Mouse (Mus musculus): ENCODE measurements around the gene C4b.
A peak's percentile ranks its signal among the peaks of the same experiment; 100 is the strongest.
"Not testable (repeated sequence)": the region's sequence is repeated elsewhere in the genome, so short reads cannot be mapped to it uniquely, and the experiment has no call there.

Gene C4b

DNA sequence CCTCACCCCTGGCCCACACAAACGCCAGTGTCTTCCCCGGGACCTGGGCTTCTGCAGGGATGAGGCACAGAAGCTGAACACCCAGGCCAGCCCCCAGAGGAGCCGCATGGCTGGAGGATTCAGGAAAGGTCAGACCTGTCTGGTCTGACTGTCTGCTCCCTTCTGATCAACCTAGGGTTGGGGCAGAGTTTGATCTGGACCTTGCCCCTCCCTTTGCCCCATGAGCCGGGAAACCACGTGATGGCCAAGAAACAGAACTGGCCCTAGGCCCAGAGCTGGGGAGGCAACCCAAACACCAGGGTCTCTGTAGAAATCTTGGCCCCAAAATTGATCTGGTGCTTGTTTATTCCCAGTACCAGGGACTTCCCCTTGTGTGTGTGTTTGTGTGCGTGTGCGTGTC, at the start of gene C4b:
Gene C4b, minus strand, starts transcription at position 164 of the 400 bp plus-strand sequence.
- peak; percentile 14 for DNase-seq (ENCODE audit: low spot score)

DNA sequence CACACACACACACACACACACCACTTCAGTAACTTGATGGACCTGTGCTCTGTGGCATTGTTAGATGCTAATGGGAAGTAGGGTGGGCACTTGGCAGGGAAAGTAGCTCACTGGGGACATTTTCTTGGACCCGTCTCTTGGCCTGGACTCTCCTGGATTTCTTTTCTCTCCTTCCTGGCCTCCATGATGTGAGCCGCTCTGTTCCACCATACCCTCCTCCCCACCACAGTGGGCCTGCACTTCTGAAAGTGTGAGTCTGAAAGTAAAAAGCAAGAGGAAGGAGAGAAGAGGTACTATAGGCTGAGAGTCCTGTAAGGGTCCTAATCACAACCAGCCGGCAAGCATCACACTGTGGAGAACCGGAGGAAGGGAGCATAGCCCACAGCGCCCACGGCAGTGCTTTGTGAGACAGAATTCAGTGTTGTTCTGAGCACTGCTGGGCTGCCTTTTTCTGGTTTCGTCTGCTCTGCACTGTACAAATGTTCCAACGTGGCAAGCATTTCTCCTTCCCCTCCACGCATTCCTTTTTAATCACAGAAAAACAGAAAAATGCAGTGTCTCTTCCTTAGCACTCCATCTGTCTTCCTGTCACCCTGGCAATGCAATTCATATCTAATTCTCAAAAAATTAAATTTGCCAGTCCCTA, 34.1 kb upstream of the C4b start:
- DNase-seq (ENCODE audit: low spot score): no peak

DNA sequence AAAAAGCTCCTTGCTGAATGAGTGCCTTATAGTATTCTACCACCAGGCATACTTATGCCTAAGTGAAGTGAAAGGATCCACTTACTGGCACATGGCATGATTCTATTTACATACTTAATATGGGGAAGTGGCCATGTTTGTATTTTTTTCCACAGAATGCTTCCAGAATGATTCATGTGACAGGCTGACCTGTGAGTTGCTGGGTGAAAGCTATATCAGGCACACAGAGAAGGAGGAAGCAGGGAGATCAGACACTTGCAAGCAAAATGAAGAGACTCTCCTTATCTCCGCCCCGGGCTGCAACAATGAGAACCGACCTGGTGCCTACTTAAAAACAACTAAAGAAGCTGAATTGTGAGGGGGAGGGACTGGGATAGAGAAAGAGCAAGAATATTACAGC, 17.8 kb upstream of the C4b start:
- DNase-seq (ENCODE audit: low spot score): no peak

DNA sequence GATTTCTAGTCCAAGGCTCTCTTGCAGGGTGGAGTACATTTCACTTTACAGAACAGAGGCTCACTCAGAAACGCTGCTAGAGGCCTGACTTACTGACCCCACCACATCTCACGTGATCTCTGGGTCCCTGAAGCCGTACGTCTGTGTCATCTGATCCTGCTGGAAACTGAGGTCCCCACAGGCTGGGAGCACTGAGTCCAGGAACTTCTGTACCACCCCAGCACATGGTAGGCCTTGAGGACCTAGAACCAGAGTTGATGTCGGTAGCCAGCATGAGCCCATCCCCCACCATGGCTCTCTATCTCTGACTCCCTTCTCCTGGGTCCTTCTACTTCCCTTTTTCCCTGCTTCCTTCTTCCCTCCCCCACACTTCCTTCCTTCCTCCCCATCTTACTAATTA, 2.8 kb upstream of the C4b start:
- no peak for DNase-seq (ENCODE audit: low spot score)

DNA sequence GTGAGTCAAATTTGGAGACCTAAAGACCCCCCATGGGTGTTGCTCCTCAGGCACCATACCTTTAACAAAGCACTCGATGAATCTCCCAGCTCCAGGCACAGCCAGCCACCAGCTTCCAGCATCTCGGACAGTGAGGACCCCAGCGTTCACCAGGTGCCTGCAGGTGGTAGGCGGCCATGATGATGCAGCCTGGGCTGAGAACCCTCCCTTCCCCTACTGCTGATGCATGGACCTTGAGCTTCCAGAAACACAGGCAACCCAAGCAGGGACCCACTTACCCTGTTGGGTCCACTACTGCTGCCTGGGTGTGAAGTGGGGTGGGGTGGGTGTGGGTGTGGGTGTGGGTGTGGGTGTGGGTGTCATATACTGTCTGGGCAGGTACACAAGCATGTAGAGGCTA, 1.5 kb upstream of the C4b start:
- DNase-seq (ENCODE audit: low spot score): not testable (repeated sequence)

DNA sequence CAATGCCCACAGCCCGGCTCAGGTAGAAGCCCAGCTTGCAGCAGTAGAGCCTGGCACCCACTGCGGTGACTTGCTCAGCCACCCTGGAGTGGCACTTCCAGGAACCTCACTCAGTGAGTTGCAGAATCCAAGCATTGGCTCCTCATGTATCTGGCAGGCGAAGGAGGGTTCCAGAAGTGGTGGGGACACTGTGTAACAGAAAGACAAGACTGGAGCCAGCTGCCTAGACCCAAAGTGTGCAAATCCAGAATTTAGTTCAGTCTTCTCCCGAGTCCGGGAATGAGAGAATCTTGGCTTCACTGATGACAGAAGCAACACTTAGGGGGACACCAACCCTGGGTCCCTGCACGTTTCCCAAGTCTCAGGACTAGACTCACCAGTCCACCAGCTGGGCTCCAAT, 929 bp upstream of the C4b start:
- not testable (repeated sequence) for DNase-seq (ENCODE audit: low spot score)

DNA sequence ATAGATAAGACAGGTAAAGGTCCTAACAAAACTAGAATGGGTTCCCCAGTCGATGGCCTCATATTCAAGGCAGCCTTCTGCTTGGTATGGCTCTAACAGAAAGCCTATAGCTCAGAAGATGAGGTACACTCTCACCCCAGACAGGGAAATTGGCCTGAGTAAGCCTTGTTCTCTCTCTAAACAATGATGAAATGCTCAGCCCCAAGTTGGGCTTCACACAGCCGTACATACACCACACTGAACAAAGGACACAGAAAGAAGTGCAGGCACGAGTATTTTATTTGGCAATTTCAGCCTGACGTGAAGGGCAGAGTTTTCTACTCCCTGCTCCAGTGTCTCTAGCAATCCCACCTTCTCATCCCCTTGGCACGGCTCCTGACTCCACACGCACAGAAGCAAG, 524 bp upstream of the C4b start:
- no peak for DNase-seq (ENCODE audit: low spot score)

DNA sequence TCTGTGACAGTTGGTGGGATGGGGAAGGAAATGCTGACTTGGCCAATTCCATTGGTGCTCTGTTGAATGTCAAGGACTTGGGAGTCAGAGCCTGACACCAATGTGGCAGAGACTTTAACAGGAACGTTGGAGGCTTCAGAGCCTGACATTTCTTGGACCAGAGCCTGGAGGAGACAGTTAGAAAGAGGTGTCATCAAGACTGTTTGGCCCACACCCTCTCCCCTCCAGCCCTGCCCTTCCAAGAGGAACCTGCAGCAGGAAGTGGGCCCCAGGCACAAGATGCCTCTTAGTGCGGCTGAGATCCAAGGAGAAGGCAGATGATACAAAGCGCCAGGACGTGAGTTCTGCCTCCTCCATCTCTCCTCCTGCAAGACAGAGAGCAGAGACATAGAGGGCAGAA, 3.4 kb downstream of the C4b start:
- no peak for DNase-seq (ENCODE audit: low spot score)

DNA sequence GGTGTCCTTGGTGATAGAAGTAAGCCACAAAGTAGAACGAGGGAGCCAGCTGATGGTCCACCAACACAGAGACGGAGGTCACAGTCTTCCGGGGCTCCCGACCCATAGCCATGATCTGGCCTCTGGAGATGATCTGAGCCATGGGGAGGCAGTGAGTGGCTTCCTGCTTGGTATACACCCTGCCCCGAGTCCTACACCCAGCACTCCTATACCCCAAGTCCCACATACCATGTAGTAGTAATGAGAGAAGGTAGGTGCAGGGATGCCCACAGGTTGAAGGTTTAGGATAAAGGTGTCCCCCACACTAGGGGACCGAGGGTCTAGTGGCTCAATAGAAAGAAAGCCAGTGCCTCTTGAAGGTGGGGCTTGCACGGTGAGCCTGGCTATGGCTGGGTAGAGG, 4.0 kb downstream of the C4b start:
- DNase-seq (ENCODE audit: low spot score): not testable (repeated sequence)

DNA sequence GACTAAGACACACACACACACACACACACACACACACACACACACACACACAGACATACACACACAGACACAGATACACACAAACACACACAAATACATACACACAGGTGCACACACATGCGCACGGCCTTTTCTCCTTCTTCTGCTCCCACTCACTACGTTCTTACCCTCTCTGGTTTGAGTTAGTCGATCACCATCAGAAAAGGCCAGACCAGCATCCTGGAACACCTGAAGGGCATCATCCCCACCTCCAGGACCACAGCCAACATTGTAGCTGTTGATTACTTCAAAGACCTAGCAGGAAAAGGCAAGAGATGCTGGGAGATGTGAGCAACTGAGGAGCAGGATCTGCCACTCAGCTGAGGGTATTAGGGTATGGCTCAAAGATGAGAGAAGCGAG, 6.2 kb downstream of the C4b start:
- not testable (repeated sequence) for DNase-seq (ENCODE audit: low spot score)

DNA sequence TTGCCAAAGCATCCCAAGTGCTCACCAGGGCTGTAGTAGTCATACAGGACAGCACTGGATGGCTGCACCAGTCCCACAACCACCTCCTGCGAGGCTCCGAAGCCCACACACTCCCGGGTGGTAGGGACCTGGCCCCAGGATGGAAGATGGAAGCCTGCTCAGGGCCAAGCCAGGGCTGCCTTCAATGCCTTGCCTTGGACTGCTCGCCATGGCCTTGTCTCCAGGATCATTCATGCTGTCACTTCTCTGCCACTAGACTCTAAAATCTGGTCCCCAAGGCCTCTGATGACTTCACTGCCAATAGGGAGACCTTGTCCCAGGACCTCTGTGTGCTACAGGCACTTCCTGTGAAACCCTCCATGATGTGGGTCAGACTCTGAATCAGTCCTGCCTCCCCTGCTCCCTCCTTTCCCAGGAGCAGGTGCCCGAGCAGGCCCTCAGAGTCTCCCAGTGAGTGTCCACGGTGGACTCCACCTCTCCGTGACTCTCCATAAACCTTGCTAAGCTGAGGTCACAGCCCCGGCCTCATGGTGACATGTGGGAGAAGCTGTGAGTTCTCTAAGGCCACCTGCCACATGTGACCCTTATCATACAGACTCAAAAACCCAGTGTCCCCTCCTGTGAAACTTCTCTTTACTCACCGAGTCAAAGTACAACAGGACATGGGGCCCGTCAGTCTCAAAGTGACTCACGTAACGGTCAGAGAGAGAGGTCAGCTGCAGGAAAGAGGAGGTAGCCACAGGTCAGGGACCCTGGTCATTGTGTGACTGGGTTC, 13.7 kb downstream of the C4b start:
- DNase-seq (ENCODE audit: low spot score): not testable (repeated sequence)

DNA sequence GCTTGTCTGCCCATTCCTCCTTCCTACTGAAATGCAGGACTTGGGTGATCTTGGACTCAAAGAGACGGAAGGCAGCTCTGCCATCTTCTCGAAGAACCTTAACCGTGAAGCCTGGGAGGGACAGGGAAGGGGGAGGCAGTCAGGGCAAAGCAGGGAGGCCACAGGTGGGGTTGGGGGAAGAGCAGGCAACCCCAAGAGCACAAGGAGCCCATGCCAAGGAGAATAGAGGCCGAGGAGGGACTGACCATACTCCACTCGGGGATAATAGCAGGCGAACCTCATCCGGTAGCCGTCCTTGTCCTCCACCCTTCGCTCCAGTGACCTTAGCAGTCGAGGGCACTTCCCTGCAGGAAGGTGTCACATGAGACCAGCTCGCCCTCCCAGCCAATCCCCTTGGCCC, 14.5 kb downstream of the C4b start:
- not testable (repeated sequence) for DNase-seq (ENCODE audit: low spot score)

DNA sequence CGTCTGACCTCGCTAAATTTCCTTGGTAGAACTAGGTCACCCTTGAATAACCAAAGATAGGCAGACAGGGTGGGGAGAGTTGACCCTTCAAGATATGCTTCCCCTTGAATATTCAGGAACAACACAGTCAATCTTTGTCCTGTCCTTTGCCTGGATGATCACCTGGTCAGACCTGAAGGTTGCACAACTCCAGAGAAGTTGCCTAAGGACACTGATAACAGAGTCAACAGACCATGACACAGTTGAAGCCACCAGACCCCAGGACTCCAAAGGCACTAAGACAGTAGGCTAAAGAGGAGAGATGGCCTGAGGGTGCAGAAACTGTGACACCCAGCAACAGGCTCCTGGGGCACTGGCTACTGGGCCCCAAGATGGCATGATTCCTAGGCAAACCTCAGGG, 15.8 kb downstream of the C4b start:
- DNase-seq (ENCODE audit: low spot score): no peak

DNA sequence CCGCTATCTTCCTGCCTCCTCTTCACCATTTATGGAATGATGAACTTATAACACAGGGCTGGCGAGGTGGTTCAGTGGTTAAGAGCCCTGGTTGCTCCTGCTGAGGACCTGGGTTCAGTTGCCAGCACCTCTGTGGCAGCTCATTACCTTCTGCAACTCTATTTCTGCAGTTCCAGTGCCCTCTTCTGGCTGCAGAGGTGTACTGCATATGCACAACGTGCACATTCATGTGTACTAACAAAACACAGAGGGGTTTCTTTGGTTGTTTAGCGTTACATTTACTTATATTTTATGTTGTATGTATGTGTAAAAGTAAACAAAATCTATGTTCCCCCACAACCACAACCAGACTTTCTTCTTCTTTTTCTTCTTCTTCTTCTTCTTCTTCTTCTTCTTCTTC, 20.6 kb downstream of the C4b start:
- no peak for DNase-seq (ENCODE audit: low spot score)

DNA sequence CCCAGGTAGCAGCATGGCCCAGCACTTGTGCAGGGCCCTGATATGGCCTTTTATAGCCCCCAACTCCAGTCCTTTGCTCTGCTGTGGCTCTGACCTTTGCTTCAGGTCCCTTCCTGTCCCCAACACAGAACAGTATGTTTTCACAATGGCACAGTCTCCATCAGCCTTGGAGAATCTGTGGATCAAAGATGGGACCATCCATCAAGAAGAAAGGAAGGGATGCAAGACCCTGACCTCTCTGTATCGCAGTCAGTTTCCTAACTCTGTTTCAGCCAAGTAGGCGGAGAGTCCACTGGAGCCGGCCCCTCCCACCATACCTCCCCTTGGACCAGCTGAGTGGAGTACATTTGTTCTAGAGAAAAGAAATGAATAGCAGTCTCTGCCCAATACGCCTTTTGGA, 21.4 kb downstream of the C4b start:
- DNase-seq (ENCODE audit: low spot score): not testable (repeated sequence)

DNA sequence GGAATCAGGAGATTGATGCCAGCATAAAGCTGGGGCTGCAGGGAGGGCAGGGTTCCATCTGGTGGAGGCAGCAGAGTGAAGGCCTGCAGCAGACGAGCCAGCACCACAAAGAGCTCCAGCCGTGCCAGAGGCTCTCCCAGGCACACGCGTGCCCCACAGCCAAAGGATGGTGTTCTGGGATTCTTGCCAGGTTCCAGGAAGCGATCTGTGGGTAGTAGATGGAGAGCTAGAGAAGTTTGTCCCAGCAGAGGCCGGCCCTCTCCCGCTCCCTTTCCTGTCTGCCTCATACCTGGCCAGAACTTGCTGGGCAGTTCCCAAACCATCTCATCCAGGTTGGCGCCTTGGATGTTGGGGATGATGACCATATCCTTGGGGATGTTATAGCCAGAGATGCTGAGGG, 23.8 kb downstream of the C4b start:
- not testable (repeated sequence) for DNase-seq (ENCODE audit: low spot score)

DNA sequence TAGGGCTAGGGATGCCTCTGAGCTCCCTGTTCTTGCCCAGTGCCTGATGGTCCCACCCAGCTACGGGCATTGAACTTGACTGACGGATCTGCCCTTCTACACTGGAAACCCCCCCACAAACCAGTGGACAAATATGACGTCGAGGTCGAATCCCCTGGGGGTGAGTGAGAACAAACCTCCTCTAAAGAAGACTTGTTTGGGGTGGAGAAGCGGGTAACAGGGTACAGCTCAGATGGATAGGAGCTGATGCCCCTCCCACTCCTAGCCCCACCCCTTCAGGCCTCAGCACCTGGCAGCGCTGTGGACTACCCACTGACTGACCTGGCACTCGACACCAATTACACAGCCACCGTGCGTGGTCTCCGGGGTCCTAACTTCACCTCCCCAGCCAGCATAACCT, 26.3 kb downstream of the C4b start:
- DNase-seq (ENCODE audit: low spot score): no peak

DNA sequence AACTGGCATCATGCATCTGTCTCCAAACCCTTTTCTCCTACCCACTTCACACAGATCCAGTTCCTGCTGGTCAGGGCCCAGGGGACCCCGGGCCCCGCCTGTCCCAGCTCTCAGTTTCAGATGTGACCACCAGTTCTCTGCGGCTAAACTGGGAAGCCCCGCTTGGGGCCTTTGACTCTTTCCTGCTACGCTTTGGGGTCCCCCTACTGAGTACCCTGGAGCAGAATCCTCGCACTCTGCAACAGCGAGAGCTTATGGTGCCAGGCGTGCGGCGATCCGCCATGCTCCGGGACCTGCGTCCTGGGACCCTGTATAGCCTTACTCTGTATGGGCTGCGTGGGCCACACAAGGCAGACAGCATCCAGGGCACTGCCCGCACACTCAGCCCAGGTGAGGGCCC, 27.4 kb downstream of the C4b start:
- DNase-seq (ENCODE audit: low spot score): no peak

DNA sequence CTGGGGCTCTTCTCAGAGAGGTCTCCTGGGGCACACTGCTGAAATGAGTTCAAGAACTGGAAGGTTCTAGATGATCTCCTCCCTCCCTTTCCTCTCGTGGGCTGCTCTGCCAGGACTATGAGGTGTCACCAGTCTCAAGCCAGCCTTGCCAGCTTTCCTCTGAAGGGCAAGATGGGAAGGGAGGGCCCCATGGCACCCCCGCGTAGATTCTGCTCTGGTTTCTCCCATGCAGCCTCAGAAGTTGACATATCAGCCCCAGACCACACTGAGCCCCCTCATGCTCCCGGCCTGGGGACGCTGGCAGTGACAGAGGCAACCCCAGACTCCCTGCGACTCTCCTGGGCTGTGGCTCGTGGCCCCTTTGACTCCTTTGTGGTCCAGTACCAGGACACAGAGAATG, 28.2 kb downstream of the C4b start:
- DNase-seq (ENCODE audit: low spot score): not testable (repeated sequence)

DNA sequence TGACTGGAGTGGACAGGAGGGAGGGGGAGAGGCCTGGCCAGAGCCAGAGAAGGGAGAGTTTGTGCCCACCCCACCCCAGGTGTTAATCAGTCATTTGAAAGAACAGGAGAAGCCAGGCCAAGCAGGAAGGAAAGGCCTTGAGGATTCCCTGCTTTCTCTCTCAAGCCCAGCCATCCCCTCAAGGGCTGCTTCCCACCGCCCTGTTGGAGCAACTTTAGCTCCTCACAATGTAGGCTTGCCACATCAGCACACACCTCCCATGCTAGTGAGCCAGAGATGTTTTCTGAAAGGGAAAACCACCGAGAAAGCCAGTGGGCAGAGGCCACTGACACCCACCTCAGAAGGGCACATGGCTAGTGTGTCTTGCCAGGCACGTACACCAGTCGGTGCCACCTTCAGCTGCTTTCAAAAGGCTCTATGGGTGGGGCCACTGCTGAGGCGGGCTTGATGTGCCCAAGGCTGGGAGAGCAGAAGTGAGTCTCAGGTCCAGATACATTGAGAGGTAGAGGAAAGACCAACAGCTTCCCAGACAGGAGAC, 28.7 kb downstream of the C4b start:
- not testable (repeated sequence) for DNase-seq (ENCODE audit: low spot score)

DNA sequence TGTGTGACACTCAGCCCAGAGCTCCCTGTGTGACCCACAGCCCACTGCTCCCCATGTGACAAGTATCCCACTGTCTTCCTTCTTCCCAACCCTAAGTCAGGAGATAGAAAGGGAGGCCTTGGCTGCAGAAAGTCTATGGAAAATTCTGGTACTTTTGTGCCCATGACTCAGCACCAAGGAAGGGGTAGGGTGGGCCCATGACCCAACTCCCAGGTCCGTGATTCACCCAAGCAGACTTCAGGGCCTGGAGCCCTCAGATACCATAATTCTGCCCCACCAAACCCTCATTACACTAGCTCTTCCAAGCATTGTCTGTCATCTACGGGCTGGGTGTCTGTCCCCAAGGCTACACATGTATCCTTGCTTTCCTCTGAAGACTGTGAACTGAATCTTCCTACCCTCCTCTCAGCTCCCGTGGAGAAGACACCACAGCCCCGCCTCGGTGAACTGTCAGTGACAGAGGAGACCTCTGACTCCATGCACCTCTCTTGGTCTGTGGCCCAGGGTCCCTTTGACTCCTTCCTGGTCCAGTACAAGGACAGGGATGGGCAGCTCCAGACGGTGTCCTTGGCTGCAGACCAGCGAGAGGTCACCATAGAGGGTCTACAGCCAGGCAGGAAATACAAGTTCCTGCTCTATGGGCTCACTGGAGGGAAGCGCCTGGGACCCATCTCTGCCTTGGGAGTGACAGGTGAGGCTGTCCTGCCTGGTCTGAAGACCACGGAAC, 29.3 kb downstream of the C4b start:
- DNase-seq (ENCODE audit: low spot score): not testable (repeated sequence)

DNA sequence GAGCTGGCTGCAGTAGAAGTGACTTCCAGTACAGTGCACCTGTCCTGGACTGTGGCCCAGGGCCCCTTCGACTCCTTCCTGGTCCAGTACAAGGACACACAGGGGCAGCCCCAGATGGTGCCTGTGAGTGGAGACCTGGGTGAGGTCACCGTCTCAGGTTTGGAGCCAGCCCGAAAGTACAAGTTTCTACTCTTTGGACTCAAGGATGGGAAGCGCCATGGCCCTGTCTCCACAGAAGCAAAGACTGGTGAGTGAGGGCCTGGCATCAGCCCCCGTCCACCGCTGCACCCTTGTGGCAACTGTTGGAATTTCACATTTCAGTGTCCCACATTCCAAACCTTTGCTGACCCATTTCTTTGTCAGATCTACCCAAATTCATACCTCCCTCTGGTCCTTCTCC, 30.7 kb downstream of the C4b start:
- peak; percentile 63 for DNase-seq (ENCODE audit: low spot score)

DNA sequence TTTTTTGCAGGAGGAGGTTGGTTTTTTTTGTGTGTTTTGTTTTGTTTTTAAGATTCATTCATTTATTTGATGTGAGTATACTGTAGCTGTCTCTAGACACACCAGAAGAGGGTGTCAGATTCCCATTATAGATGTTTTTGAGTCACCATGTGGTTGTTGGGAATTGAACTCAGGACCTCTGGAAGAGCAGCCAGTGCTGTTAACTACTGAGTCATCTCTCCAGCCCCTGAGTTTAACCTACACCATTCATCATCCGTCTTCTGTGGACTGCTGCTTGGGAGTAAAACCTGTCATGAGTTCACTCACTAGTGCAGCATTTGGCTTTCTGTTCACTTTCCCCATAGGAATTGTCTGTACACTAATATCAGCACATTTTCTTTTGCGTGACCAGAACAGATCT, 37.2 kb downstream of the C4b start:
- not testable (repeated sequence) for DNase-seq (ENCODE audit: low spot score)

All from lung, postnatal 25 days (tissue).